Mouse (Mus musculus) heart, postnatal 4 days (tissue): ENCODE data around the gene Lrrc72. TPM values are rescaled to one million over a fixed set of nuclear protein-coding genes. Genes with fewer than 3 reads are reported as not detected.
A peak's percentile ranks its signal among the peaks of the same experiment; 100 is the strongest.

Experiments used
- DNase-seq: peaks from one replicate; pipeline ENCODE4 v3.0.0; 2021
- total RNA-seq, 2 experiments: library from RNA; stranded (reverse); gene quantifications; 2 replicates each; pipeline ENCODE4 v1.2.3; 2021

The Lrrc72 gene
- total RNA-seq, 2 experiments from 2014 or later: not detected

GRCm38 (mm10) chr12:36189610-36190009 is 63.6 kb downstream of the Lrrc72 start:
- DNase-seq: no peak

- no peak for DNase-seq
These were observed 66.1 kb downstream of the Lrrc72 start for GRCm38 (mm10) chr12:36187081-36187480.

- DNase-seq: peak; percentile 25
These were observed 70.6 kb downstream of the Lrrc72 start for GRCm38 (mm10) chr12:36182570-36182969.

- DNase-seq: no peak
These were observed 76.0 kb downstream of the Lrrc72 start for GRCm38 (mm10) chr12:36177227-36177626.

GRCm38 (mm10) chr12:36165299-36165698 is 87.9 kb downstream of the Lrrc72 start:
- no peak for DNase-seq

GRCm38 (mm10) chr12:36164126-36164791 is 88.9 kb downstream of the Lrrc72 start:
- no peak for DNase-seq

Other genes with a start within 250 kb of the Lrrc72 start
- 10 to 100 TPM; 53.1 to 59.6 TPM for gene Tspan13, start 210.9 kb downstream of the Lrrc72 start, total RNA-seq
- 10 to 100 TPM; 22.1 to 23.6 TPM for gene Ankmy2, start 96.3 kb downstream of the Lrrc72 start, total RNA-seq
- 100 to 1,000 TPM; 168 to 170 TPM for gene Bzw2, start 95.3 kb downstream of the Lrrc72 start, total RNA-seq
- gene Sostdc1, start 60.7 kb upstream of the Lrrc72 start, total RNA-seq: under 1 TPM; 0.38 to 0.41 TPM
- gene Ispd, start 128.1 kb upstream of the Lrrc72 start, total RNA-seq: 1 to 10 TPM; 9.3 to 9.5 TPM
- 1 to 10 TPM; 1.1 to 1.5 TPM for gene D630036H23Rik, start 128.8 kb upstream of the Lrrc72 start, total RNA-seq